Mouse (Mus musculus) stomach, embryonic 16.5 days (tissue): Measurements from ENCODE around the gene Agmat. TPM values are rescaled to one million over a fixed set of nuclear protein-coding genes. Genes with fewer than 3 reads are reported as not detected.
A peak's percentile ranks its signal among the peaks of the same experiment; 100 is the strongest.
"Not testable (repeated sequence)": the region's sequence is repeated elsewhere in the genome, so short reads cannot be mapped to it uniquely, and the experiment has no call there.

Experiments used
- ATAC-seq: fragments of 200-750 bp; cut with Nextera tagmentation; 2 replicates; pipeline ENCODE4 v1.8.0; 2017; ENCODE audit warnings: moderate number of reproducible peaks, moderate TSS enrichment; ENCODE audit not compliant: insufficient read depth, low FRiP score
- H3K27ac ChIP-seq: fragments of 300-500 bp; sonication (generic); 2 replicates; pipeline ENCODE4 v1.5.1; 2014; ENCODE audit warnings: low read length
- H3K27me3 ChIP-seq: fragments of 300-500 bp; sonication (generic); 2 replicates; pipeline ENCODE4 v1.6.1; 2014; ENCODE audit warnings: low read length, control low read depth, mixed read lengths; ENCODE audit not compliant: control insufficient read depth, insufficient read depth
- H3K36me3 ChIP-seq: fragments of 300-500 bp; sonication (generic); 2 replicates; pipeline ENCODE4 v1.6.1; 2014; ENCODE audit warnings: low read length; ENCODE audit not compliant: control insufficient read depth, insufficient read depth
- H3K4me1 ChIP-seq: fragments of 300-500 bp; sonication (generic); 2 replicates; pipeline ENCODE4 v1.6.1; 2014; ENCODE audit warnings: low read length, control low read depth, mixed read lengths; ENCODE audit not compliant: control insufficient read depth, insufficient read depth
- H3K4me2 ChIP-seq: fragments of 300-500 bp; sonication (generic); 2 replicates; pipeline ENCODE4 v1.6.1; 2014; ENCODE audit warnings: low read depth, low read length, mixed read lengths
- H3K4me3 ChIP-seq: fragments of 300-500 bp; sonication (generic); replicated peaks from 2 replicates; pipeline ENCODE4 v1.5.1; 2014; ENCODE audit warnings: mild to moderate bottlenecking, low read length
- H3K9ac ChIP-seq: fragments of 300-500 bp; sonication (generic); 2 replicates; pipeline ENCODE4 v1.6.1; 2014; ENCODE audit warnings: low read length
- H3K9me3 ChIP-seq: fragments of 300-500 bp; sonication (generic); replicated peaks from 2 replicates; pipeline ENCODE4 v1.6.1; 2016; ENCODE audit warnings: low read length, control low read depth; ENCODE audit not compliant: control insufficient read depth
- WGBS: fragments of 180-500 bp; shearing (Covaris S2); extraction: QIAGEN DNeasy Blood & Tissue Kit; methylation state at CpG from one replicate; pipeline ENCODE4 v1.1.7; 2014; 5-methylcytosine and 5-hydroxymethylcytosine counted together
- polyA plus RNA-seq: library from polyadenylated mRNA; unstranded; fragments of >200 nt; fragmentation: Nextera tagmentation; extraction: Ambion mirVana; gene quantifications from 2 replicates; pipeline ENCODE4 v1.2.1, GENCODE M21; 2015

The Agmat gene
- polyA plus RNA-seq, 1 experiment from 2014 or later, result 8.0 TPM

DNA sequence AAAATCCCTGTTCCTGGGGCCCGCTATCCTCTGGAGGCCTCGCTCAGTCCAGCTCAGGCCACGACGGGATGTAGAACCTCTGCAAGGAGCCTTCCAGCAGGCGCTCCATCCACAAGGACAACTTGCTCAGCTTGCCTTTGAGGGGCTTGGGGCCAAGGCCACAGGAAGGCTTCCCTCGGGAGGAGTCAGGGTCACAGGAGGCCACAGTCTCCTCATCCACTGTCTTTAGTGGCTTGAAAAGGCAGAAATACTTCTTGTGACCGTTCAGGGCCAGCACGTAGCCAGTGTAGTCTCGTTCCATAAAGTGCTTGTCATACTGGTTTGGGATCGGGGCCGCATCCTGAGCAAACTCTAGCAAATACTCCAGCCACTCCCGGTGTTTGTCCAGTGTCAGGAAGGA is 17.0 kb downstream of the Agmat start:
- H3K4me2 ChIP-seq, result no peak overlapping the region
- no peak overlapping the region for H3K9ac ChIP-seq
- peaks cover 20% of the 10 kb centered on the region for H3K4me1 ChIP-seq
- no peak for ATAC-seq
- no peaks in the 10 kb centered on the region for H3K27me3 ChIP-seq
- no peaks in the 10 kb centered on the region for H3K9me3 ChIP-seq
- 89% methylated on average over 12 of the region's 12 CpGs for whole genome bisulfite sequencing
- no peak overlapping the region for H3K4me3 ChIP-seq
- peaks cover 15% of the 10 kb centered on the region; the same call in 1 of the 2 replicates for H3K36me3 ChIP-seq
- H3K27ac ChIP-seq, result no peak overlapping the region

DNA sequence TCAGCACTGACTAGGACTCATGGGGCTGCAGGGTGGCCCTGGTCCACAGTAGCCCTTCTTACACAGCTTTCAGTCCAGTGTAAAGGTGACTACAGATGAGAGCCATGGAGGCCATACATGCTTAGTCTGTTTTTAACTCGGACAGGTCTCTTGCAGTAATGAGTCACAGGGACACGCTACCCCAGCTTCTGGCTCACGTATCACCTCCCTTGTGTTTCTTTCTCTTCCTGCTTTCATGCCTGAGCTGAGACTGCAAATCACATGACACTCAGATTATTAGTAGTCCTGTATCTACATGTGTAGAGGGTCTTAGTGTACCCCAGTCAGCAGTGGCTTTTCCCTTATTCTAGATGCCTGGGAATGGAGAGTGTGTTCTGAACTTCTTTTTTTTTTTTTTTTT is 18.5 kb downstream of the Agmat start:
- no peaks in the 10 kb centered on the region for H3K27me3 ChIP-seq
- no peak overlapping the region for H3K9ac ChIP-seq
- H3K27ac ChIP-seq, result no peak overlapping the region
- 90% methylated on average over 3 of the region's 3 CpGs for WGBS
- H3K4me1 ChIP-seq, result peaks cover 20% of the 10 kb centered on the region
- peaks cover 21% of the 10 kb centered on the region; the same call in 1 of the 2 replicates for H3K36me3 ChIP-seq
- no peaks in the 10 kb centered on the region for H3K9me3 ChIP-seq
- ATAC-seq, result no peak
- H3K4me3 ChIP-seq, result no peak overlapping the region
- H3K4me2 ChIP-seq, result no peak overlapping the region

DNA sequence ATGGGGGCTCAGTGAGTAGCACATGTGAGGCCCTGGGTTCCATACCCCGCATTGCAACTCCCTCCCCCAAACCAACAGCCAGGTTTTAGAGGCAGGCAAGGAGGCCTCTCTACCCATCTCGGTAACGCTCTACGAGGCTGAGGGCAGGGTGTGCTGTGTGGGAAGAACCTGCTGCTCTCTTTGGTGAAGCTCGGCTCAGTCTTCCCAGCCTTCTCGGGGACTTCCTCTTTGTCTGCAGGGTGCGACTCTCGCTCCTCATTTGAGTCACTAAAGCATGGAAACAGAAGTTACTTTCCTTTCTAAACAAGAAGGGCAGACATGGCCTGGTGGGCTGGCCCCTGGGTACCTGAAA is 19.8 kb downstream of the Agmat start:
- Histone ChIP-seq H3K9ac (peak overlapping the region; percentile 13; the same call in 1 of the 2 replicates), H3K4me3 (no peak overlapping the region), H3K4me2 (0 out of 2 replicates have a peak overlapping the region, but pooled peaks have one; percentile 20), H3K9me3 (no peaks in the 10 kb centered on the region), H3K27ac (peak overlapping the region; percentile 89), H3K36me3 (peaks cover 21% of the 10 kb centered on the region; the same call in 1 of the 2 replicates), H3K4me1 (peaks cover 20% of the 10 kb centered on the region), H3K27me3 (no peaks in the 10 kb centered on the region)
- WGBS, result 64% methylated on average over 8 of the region's 8 CpGs
- ATAC-seq, result no peak

DNA sequence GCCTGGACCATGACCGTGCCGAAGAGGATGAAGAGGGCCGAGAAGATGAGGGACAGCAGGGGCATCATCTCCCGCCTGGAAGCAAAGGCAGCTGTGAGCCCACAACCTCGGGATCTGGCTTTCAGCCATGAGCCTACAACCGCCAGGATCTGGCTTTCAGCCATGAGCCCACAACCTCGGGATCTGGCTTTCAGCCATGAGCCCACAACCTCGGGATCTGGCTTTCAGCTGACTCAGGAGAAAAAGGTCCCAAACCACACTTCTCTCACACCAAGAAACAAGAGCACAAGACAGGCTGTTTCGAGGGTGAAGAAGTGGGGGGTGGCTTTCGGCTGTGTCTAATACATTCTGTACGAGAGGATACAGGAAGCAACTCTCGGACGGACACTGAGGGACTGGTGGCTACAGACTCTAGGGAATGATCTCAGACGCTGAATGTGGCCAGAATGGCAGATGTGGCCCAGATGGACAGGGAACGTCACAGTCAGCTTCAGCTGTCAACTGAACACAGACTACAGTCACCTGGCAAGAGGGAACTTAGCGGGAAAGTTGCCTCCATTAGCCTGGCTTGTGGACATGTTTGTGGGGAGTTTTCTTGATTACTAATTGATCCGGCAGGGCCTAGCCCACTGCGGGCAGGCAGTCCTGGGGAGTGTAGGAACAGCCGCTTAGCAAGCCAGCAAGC is 20.3 kb downstream of the Agmat start:
- peaks cover 20% of the 10 kb centered on the region for H3K4me1 ChIP-seq
- peak; percentile 76; the same call in 1 of the 2 replicates for ATAC-seq
- H3K4me2 ChIP-seq, result peak overlapping the region; percentile 20; the same call in 1 of the 2 replicates
- peak overlapping the region; percentile 13; the same call in 1 of the 2 replicates for H3K9ac ChIP-seq
- no peaks in the 10 kb centered on the region for H3K27me3 ChIP-seq
- no peak overlapping the region for H3K4me3 ChIP-seq
- WGBS, result 42% methylated on average over 19 of the region's 19 CpGs
- peaks cover 20% of the 10 kb centered on the region; the same call in 1 of the 2 replicates for H3K36me3 ChIP-seq
- peak overlapping the region; percentile 89 for H3K27ac ChIP-seq
- H3K9me3 ChIP-seq, result no peaks in the 10 kb centered on the region

- Histone ChIP-seq H3K27me3 (no peaks in the 10 kb centered on the region), H3K4me3 (no peak overlapping the region), H3K4me2 (peak overlapping the region; percentile 20), H3K27ac (peak overlapping the region; percentile 89), H3K9me3 (no peaks in the 10 kb centered on the region), H3K4me1 (peaks cover 20% of the 10 kb centered on the region), H3K36me3 (0 out of 2 replicates have a peak, but pooled peaks cover 13% of the 10 kb centered on the region), H3K9ac (peak overlapping the region; percentile 12; the same call in 1 of the 2 replicates)
- WGBS, result 59% methylated on average over 19 of the region's 19 CpGs
- ATAC-seq, result peak; percentile 73
These were observed 21.0 kb downstream of the Agmat start for GRCm38 (mm10) chr4:141767353-141768036.

DNA sequence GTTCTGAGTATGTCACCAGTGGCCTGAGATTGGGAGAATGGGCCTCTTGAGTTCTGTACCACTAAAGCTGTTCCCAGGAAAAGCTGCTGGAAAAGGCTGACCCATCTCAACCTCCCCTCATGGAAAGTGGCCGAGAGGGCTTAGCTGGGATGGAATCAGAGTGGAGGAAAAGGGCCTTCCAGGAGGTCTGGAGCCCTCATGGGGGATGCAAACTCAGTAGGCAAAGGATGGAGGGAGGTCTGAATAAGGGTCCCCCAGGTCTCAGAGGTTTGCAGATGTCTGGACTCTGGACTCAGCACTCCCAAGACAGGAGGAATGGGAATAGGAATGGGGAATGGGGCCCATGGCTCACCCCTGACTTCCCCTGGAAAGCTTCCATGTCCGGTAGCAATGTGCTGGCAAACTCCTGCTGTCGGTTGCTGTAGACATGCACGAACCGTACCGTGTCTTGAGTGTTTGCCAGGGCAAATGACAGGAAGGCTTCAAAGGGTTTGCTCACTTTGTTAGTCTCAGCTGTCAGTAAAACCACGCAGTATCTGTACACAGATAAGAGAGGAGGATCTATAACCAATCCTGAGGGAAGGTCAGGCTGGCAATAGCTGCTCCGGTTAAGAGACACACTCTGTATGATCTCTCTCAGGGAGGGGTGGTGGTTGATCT is 23.2 kb downstream of the Agmat start:
- Histone ChIP-seq H3K4me3 (no peak overlapping the region), H3K27ac (no peak overlapping the region), H3K4me1 (peaks cover 20% of the 10 kb centered on the region), H3K9ac (no peak overlapping the region), H3K9me3 (no peaks in the 10 kb centered on the region), H3K4me2 (no peak overlapping the region), H3K36me3 (peaks cover 21% of the 10 kb centered on the region), H3K27me3 (no peaks in the 10 kb centered on the region)
- WGBS, result 77% methylated on average over 8 of the region's 8 CpGs
- ATAC-seq, result no peak

DNA sequence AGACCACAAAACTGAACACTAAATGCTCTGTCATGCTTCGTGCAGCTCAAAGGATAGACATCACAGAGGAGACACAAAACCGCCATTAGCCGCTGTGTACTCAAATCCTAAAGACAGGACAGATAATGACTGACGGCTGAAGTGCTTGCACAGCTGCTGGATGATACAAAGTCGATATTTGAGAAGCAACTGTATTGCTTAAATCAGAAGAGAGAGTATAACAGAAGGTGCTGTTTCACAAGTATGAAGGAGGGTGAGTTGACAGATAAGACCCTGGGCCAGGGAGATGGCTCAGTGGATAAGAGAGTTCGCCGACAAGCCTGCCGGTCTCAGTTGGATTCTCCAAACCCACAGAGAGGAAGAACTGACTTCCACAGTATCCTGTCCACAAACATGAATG is 25.4 kb downstream of the Agmat start:
- no peak overlapping the region for H3K4me2 ChIP-seq
- H3K27me3 ChIP-seq, result no peaks in the 10 kb centered on the region
- no peak overlapping the region for H3K9ac ChIP-seq
- no peak overlapping the region for H3K27ac ChIP-seq
- no peaks in the 10 kb centered on the region for H3K9me3 ChIP-seq
- no peak overlapping the region for H3K4me3 ChIP-seq
- ATAC-seq, result no peak
- H3K36me3 ChIP-seq, result peaks cover 30% of the 10 kb centered on the region
- 84% methylated on average over 8 of the region's 8 CpGs for WGBS
- H3K4me1 ChIP-seq, result peaks cover 13% of the 10 kb centered on the region

- not testable (repeated sequence) for H3K27ac ChIP-seq, H3K27me3 ChIP-seq
- 85% methylated on average over 4 of the region's 4 CpGs for WGBS
These were observed 26.5 kb downstream of the Agmat start for GRCm38 (mm10) chr4:141773019-141773418.

DNA sequence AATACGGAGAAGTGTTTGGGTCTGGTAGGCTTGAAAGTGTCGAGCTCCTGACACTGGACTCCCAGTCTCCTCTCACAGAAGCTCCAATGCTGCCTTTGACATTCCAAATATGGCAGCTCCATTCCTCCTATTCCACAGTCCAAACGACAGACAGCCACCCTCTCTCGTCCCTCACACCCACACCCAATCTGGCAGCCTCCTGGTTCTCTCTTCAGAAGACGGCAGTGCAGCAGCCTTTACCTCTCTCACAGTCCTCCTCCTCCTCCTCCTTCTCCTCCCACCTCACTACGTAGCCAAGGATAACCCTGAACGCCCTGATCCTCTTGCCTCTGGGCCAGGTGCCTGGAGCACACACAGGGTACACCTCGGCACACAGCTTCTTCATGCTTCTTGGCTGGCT is 33.4 kb downstream of the Agmat start:
- WGBS, result 88% methylated on average over 8 of the region's 8 CpGs
- no peak overlapping the region for H3K4me3 ChIP-seq
- H3K9ac ChIP-seq, result no peak overlapping the region
- no peak overlapping the region for H3K27ac ChIP-seq
- H3K36me3 ChIP-seq, result peaks cover 24% of the 10 kb centered on the region
- no peak for ATAC-seq
- no peaks in the 10 kb centered on the region for H3K4me1 ChIP-seq
- H3K9me3 ChIP-seq, result no peaks in the 10 kb centered on the region
- H3K27me3 ChIP-seq, result no peaks in the 10 kb centered on the region
- no peak overlapping the region for H3K4me2 ChIP-seq

More at GRCm38 (mm10) chr4:141773019-141773418, 26.5 kb downstream of the Agmat start:
- not testable (repeated sequence) for H3K9ac ChIP-seq, ATAC-seq, H3K9me3 ChIP-seq, H3K4me2 ChIP-seq, H3K4me1 ChIP-seq, H3K4me3 ChIP-seq
- H3K36me3 ChIP-seq, result peaks cover 31% of the 10 kb centered on the region
